Mouse (Mus musculus) olfactory bulb, adult 2 months (tissue): ENCODE results near the gene Adamts17. TPM values are rescaled to one million over a fixed set of nuclear protein-coding genes. Genes with fewer than 3 reads are reported as not detected.

Experiments used
- H3K27ac ChIP-seq: fragments of 200-500 bp; 2 replicates; pipeline ENCODE4 v1.5.1; 2012; ENCODE audit warnings: low read depth, low read length; ENCODE audit not compliant: insufficient read depth
- H3K4me1 ChIP-seq: fragments of 200-500 bp; 2 replicates; pipeline ENCODE4 v1.6.1; 2012; ENCODE audit warnings: low read length; ENCODE audit not compliant: control insufficient read depth, insufficient read depth
- H3K4me3 ChIP-seq: fragments of 200-500 bp; 2 replicates; pipeline ENCODE4 v1.5.1; 2012; ENCODE audit warnings: mild to moderate bottlenecking, low read depth, low read length, moderate library complexity; ENCODE audit not compliant: insufficient read depth
- CTCF ChIP-seq: fragments of 200-500 bp; IDR thresholded peaks from 2 replicates; pipeline ENCODE4 v1.5.1; 2012; ENCODE audit warnings: low read depth, mild to moderate bottlenecking, low read length, moderate library complexity; ENCODE audit not compliant: insufficient read depth
- POLR2A ChIP-seq: fragments of 200-500 bp; IDR thresholded peaks from 2 replicates; pipeline ENCODE4 v1.6.1; 2012; ENCODE audit warnings: mild to moderate bottlenecking, low read depth, low read length, moderate library complexity; ENCODE audit not compliant: insufficient read depth
- WGBS: fragments of 180-500 bp; shearing (Covaris S2); methylation state at CpG from one replicate; pipeline ENCODE4 v1.1.7; 2018; 5-methylcytosine and 5-hydroxymethylcytosine counted together
- polyA plus RNA-seq: library from polyadenylated mRNA; stranded (reverse); fragments of >200 nt; gene quantifications from 2 replicates; pipeline ENCODE4 v1.2.4, GENCODE M21; 2012; ENCODE audit warnings: low replicate concordance; ENCODE audit not compliant: missing spikeins, insufficient read depth, insufficient read length

Gene Adamts17
- not detected in 2 replicates for polyA plus RNA-seq

GRCm38 (mm10) chr7:66839463-66840007, at the start of gene Adamts17:
Gene Adamts17 (plus strand): TSS chr7:66839735.
- no peak within 1 kb of the TSS for H3K27ac ChIP-seq
- TF ChIP-seq CTCF (peak; percentile 74), POLR2A (peak; percentile 73)
- WGBS = under 1% methylated on average over 30 of the region's 30 CpGs
- peaks cover 13% of the 10 kb centered on the region for H3K4me1 ChIP-seq
- peak within 1 kb of the TSS; percentile 54 for H3K4me3 ChIP-seq

GRCm38 (mm10) chr7:66789860-66790748, 49.4 kb upstream of the Adamts17 start:
- TF ChIP-seq CTCF (no peak), POLR2A (no peak)
- Histone ChIP-seq H3K27ac (no peak overlapping the region), H3K4me1 (no peaks in the 10 kb centered on the region), H3K4me3 (no peak overlapping the region)
- 48% methylated on average over 8 of the region's 8 CpGs for WGBS

- Histone ChIP-seq H3K4me1 (no peaks in the 10 kb centered on the region), H3K4me3 (no peak overlapping the region), H3K27ac (no peak overlapping the region)
- TF ChIP-seq POLR2A = no peak
- TF ChIP-seq CTCF = no peak
- 96% methylated on average over 3 of the region's 3 CpGs for WGBS
Measured at GRCm38 (mm10) chr7:66791022-66791421, 48.5 kb upstream of the Adamts17 start.

- H3K4me3 ChIP-seq = no peak overlapping the region
- no peak for TF ChIP-seq POLR2A
- TF ChIP-seq CTCF = no peak
- no peaks in the 10 kb centered on the region for H3K4me1 ChIP-seq
- H3K27ac ChIP-seq = no peak overlapping the region
- WGBS = 23% methylated on average over 1 of the region's 1 CpGs
Measured at GRCm38 (mm10) chr7:66796909-66797308, 42.6 kb upstream of the Adamts17 start.

- Histone ChIP-seq H3K27ac (no peak overlapping the region), H3K4me1 (no peaks in the 10 kb centered on the region), H3K4me3 (no peak overlapping the region)
- TF ChIP-seq POLR2A (no peak), CTCF (no peak)
- WGBS = 82% methylated on average over 1 of the region's 1 CpGs
Measured at GRCm38 (mm10) chr7:66797345-66797744, 42.2 kb upstream of the Adamts17 start.

- 46% methylated on average over 5 of the region's 5 CpGs for WGBS
- Histone ChIP-seq H3K4me3 (no peak overlapping the region), H3K4me1 (no peaks in the 10 kb centered on the region), H3K27ac (no peak overlapping the region)
- TF ChIP-seq CTCF (no peak), POLR2A (no peak)
Measured at GRCm38 (mm10) chr7:66798826-66799225, 40.7 kb upstream of the Adamts17 start.

- H3K27ac ChIP-seq = no peak overlapping the region
- H3K4me3 ChIP-seq = no peak overlapping the region
- 70% methylated on average over 5 of the region's 5 CpGs for WGBS
- no peak for TF ChIP-seq CTCF
- no peak for TF ChIP-seq POLR2A
- no peaks in the 10 kb centered on the region for H3K4me1 ChIP-seq
Measured at GRCm38 (mm10) chr7:66800784-66801183, 38.8 kb upstream of the Adamts17 start.

GRCm38 (mm10) chr7:66801785-66802184, 37.8 kb upstream of the Adamts17 start:
- Histone ChIP-seq H3K4me3 (no peak overlapping the region), H3K4me1 (no peaks in the 10 kb centered on the region), H3K27ac (no peak overlapping the region)
- TF ChIP-seq CTCF (no peak), POLR2A (no peak)

- Histone ChIP-seq H3K4me3 (no peak overlapping the region), H3K4me1 (no peaks in the 10 kb centered on the region), H3K27ac (no peak overlapping the region)
- TF ChIP-seq CTCF (no peak), POLR2A (no peak)
- 51% methylated on average over 5 of the region's 5 CpGs for WGBS
Measured at GRCm38 (mm10) chr7:66803798-66804197, 35.7 kb upstream of the Adamts17 start.
